Mouse (Mus musculus) CH12.LX (cell line): ENCODE results near the gene Il33.

Experiments used
- CTCF ChIP-seq, 2 experiments: IDR thresholded peaks in 1 of 2; conservative IDR thresholded peaks in 1 of 2; 2 replicates each; pipeline ENCODE4 v1.5.1; 2011 to 2012; ENCODE audit warnings: low read depth in 2 of 2, low read length in 2 of 2, improper control_type of control experiment in 1 of 2, inconsistent platforms in 1 of 2, mild to moderate bottlenecking in 1 of 2, moderate library complexity in 1 of 2
- EP300 ChIP-seq: IDR thresholded peaks from 2 replicates; pipeline ENCODE4 v1.6.1; 2011; ENCODE audit warnings: low read length, improper control_type of control experiment
- HCFC1 ChIP-seq: IDR thresholded peaks from 2 replicates; pipeline ENCODE4 v1.6.1; 2012; ENCODE audit warnings: low read depth, mild to moderate bottlenecking, inconsistent platforms, low read length, improper control_type of control experiment
- KAT2A ChIP-seq: IDR thresholded peaks from 2 replicates; pipeline ENCODE4 v1.6.1; 2012; ENCODE audit warnings: low read length, improper control_type of control experiment, inconsistent platforms; ENCODE audit not compliant: insufficient replicate concordance
- MAFK ChIP-seq: IDR thresholded peaks from 2 replicates; pipeline ENCODE4 v1.6.1; 2011; ENCODE audit warnings: low read length, improper control_type of control experiment; ENCODE audit not compliant: insufficient replicate concordance
- MAZ ChIP-seq: IDR thresholded peaks from 2 replicates; pipeline ENCODE4 v1.6.1; 2012; ENCODE audit warnings: low read depth, mild to moderate bottlenecking, inconsistent platforms, low read length, improper control_type of control experiment, moderate library complexity
- POLR2A ChIP-seq: IDR thresholded peaks from 2 replicates; pipeline ENCODE4 v1.6.1; 2011; ENCODE audit warnings: low read depth, mild to moderate bottlenecking, improper control_type of control experiment, low read length
- UBTF ChIP-seq: IDR thresholded peaks from 2 replicates; pipeline ENCODE4 v1.6.1; 2012; ENCODE audit warnings: low read depth, mild to moderate bottlenecking, inconsistent platforms, low read length, improper control_type of control experiment, moderate library complexity
- ZC3H11A ChIP-seq: IDR thresholded peaks from 2 replicates; pipeline ENCODE4 v1.6.1; 2012; ENCODE audit warnings: low read depth, mild to moderate bottlenecking, inconsistent platforms, low read length, improper control_type of control experiment
- ZKSCAN1 ChIP-seq: IDR thresholded peaks from 2 replicates; pipeline ENCODE4 v1.6.1; 2012; ENCODE audit warnings: low read depth, inconsistent platforms, low read length, improper control_type of control experiment, borderline replicate concordance
- ZNF384 ChIP-seq: IDR thresholded peaks from 2 replicates; pipeline ENCODE4 v1.6.1; 2012; ENCODE audit warnings: low read depth, low read length, improper control_type of control experiment, inconsistent platforms

DNA sequence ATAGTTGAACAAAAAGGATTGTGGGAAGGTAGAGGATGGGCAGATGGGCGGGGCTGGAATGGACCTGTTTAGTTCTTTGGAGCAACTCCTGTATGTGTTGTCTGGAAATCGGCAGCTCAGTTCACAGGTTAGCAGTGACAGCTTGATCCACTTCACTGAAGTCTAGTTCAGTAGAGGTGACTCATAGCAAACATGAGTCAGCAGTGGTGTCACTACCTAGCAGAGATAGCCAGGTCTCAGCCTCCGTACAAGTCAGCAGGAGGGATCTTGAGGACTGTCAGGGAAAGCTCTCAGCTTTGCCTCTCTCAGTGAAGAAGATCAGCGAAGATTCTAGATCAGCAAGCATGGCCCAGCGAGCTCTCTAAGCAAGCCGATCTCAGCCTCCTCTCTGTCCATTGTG lies 13.0 kb upstream of the Il33 start:
- TF ChIP-seq MAZ (no peak), CTCF (conservative IDR thresholded peaks at IDR 0.05 in 1 of 2, IDR thresholded peaks at IDR 0.05 in 1 of 2; ENCODE audit: low read depth in 2 of 2, low read length in 2 of 2) (no peak), POLR2A (no peak), HCFC1 (no peak), ZKSCAN1 (no peak), UBTF (no peak), EP300 (no peak), ZC3H11A (no peak), ZNF384 (no peak), KAT2A (no peak), MAFK (peak; percentile 55; the same call in 1 of the 2 replicates)
